Mouse (Mus musculus) embryo, embryonic 11 days (tissue): Measurements from ENCODE around the gene Rnf20.
"Not testable (repeated sequence)": the region's sequence is repeated elsewhere in the genome, so short reads cannot be mapped to it uniquely, and the experiment has no call there.

Experiments used
- DNase-seq: peaks from one replicate; pipeline ENCODE4 v3.0.0-alpha.2; 2015

The Rnf20 gene

DNA sequence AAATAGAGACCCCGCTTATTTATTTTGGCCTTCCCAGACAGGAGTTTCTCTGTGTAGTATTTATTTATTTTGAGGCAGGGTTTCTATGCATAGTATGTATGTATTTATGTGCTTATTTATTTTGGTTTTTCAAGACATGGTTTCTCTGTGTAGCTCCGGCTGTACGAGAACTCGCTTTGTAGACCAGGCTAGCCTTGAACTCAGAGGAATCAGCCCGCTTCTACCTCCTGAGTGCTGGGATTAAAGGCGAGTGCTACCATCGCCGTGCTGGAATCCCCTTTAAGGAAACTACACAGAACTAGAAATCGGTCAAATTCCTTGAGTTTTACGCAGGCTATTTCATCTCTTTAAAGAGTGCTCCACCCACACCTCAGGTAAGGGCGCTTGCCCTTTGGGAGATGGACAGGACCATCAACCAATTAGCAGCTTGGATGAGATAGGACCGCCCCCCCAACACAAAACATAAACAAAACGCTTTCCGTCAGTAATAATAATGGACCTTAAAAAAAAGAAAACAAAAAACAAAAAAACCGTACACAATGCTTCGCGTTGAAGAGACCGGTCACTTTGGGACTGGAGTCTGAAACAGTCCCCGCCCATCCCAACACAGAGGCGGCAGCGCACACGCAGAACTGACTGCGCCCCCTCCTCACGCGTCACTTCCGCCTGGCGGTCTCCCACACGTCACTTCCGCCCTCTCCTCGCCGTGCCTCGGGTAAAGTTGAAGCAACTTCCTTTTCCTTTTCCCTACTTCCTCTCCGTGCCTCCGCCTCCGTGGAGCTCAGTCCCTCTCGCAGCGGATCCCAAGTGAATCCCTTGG, at the start of gene Rnf20:
Gene Rnf20, plus strand, starts transcription at position 688 of the 820 bp plus-strand sequence.
- DNase-seq, result peak; percentile 95

DNA sequence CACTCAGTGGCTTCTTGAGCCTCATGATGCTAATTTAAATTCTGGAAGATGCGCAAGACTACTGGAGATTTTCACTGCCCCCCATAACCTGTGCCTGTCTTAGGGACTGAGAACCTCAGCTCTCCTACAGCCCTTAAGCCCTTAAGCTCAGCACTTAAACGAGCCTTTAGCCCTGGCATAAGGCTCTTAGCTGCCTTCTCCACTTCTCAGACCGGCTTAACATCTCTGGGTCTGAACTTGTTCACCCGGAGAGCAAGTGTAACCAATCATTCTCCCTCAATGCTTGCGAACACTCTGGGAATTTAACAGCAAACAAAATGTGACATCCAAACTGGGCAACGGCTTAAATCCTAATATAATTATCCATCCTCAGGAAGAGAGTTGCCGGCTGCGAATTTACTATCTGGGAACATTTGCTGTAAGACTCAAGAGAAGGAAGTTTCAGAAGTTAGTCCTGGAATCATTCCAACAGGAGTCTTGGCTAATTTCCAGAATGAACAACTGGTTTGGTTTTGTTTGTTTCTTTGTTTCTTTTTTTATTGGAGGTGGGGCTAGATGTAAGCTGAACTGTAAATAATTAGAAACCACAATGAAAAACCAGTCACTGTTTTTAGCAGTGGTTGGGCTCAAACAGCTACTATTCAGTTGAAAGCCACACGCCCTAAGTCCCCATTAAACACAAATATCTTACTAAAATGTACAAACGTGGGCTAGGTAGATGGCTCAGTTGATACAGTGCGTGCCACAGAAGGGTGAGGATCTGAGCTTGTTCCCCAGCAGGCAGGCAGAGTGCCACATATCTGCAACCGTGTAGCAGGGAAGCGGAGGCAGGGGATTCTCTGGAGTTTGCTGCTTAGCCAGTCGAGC, 47.6 kb upstream of the Rnf20 start:
- no peak for DNase-seq

DNA sequence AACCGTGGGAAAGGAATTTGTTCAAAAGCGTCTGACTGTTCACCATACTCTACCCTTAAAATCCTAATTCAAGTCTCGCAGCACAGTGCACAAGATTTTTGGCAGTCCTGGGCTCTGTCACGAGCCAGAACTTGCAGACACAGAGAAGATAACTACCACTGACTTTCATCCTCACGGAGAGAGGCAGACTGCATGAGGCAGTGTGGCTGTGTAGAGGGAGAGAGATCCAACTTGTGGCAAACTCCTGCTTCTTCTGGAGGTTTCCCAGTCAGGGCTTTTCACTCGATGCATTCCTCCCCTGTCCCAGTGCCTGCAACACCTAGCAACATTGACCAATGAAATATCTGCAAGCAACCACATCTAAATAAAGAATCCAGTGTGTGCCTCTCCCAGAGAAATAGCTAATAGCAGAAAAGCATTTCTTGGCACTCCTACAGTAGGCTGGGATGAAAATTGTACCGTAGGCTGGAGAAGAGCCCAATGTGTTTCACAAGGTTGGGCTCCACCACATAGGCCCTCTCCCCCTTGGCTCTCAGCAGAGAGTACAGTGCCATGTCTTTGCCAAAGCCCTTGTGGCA, 46.2 kb upstream of the Rnf20 start:
- DNase-seq, result no peak

DNA sequence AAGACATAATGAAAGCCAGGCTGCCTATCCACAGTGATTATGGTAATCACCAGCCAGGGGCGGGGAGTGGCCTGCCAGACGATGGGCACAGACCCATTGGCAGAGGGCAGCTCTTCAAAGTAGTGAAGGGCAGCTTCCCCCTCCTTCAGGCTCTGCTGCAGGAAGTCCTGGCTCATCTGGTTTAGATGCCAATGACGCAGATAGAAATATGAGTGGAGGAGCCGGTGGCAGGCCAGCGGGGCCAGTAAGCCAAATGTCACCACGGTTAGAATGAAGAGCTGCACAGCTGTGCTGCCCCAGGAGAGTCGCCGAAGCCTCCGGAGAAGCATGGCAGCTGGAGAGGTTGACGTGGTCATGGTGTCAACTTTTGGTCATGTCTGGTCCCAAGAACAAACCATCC, 45.0 kb upstream of the Rnf20 start:
- DNase-seq, result no peak

DNA sequence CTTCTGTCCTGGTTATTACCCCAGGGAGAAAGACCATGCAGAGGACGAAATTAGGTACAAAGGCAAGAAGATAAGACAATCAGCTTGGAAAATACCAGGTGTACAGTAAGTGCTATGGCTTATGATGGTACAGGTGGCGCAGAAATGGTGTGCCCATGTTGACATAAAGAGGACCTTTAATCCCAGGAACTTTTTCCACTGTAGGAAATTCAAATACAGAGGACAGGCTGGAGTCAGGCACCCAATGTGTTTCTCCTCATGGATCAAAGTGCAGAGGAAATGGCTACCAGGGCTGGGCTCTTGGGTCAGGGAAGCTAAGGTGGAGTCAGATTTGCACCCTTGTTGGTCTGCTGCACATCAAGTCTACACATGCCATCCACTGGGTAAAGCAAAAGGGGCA, 41.7 kb upstream of the Rnf20 start:
- no peak for DNase-seq

DNA sequence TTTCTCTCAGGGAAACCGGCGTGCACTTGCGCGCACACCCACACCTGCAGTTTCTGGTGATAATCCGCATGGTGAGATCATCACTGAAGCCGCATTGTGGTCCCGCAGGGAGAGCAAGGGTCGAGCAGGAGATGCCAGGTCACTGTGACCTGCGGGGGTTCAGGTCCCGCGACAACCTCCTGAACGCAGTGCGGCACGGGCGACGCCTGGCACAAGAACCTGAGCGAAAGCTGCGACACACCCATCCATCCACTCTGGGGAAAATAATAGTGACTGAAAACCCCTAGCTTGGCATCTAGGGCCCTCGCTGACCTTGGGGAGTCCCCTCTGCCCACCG, 35.0 kb upstream of the Rnf20 start:
- peak; percentile 45 for DNase-seq

DNA sequence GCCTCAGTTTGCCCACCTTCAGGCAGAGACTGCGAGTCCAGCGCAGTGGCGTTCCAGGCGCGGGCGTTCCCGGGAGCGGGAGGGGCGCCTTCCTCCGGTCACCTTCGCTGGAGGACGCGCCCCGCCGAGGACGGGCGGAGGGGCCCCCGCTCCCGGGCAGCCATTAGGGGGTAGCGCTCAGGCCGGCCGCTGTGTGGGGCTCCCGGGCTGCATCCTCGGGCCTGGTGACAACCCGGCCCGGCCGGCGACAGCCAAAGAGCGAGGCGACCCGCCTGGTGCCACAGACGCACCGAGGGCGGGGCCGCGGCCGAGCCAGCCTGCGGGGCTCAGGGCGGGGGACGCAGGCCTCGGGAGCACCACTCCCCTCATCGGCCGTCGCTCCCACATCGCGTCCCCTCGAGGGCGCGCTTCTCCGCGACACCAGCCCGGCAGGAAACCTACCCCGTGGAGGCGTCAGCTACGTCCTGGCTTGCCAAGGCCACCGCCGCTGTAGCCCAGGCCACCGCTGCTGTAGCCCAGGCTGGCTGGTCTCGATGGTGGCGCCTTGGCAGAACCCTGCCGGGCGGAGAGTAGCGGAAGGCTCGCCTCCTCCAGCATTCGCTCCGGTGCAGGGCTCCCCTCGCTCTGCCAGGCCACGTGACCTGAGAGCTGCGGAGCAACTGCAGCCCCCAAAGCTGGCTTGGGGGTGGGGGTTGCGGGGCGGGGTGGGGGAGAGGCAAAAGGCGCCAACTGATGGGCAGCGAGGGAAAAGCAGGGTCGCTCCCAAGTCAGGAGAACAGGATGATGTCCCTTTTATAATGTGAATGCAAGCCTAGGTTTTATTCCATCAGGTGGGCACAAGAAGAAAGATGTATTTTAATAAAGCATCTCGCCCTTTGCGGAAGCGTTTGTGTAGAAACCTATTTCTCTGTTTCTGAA, 34.4 kb upstream of the Rnf20 start, which contains the start of gene Tmem246:
Gene Tmem246, minus strand, starts transcription at position 694 of the 918 bp plus-strand sequence.
- DNase-seq, result peak; percentile 86

DNA sequence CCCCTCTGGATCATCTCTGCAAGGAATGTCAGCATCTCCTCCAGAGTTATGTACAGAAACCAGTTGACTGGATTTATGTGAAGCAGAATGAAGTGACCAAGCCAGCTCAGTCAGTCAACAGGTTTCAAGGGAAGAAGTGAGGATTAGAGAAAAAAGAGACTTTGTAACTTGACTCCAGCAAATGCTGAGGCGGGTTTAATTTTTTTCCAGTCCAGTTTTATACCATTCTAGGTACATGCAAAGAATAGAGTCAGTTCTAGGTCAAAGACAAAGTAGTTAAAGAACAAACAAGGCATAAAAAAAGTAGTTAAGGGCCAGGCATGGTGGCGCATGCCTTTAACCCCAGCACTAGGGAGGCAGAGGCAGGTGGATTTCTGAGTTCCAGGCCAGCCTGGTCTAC, 28.6 kb upstream of the Rnf20 start:
- no peak for DNase-seq

DNA sequence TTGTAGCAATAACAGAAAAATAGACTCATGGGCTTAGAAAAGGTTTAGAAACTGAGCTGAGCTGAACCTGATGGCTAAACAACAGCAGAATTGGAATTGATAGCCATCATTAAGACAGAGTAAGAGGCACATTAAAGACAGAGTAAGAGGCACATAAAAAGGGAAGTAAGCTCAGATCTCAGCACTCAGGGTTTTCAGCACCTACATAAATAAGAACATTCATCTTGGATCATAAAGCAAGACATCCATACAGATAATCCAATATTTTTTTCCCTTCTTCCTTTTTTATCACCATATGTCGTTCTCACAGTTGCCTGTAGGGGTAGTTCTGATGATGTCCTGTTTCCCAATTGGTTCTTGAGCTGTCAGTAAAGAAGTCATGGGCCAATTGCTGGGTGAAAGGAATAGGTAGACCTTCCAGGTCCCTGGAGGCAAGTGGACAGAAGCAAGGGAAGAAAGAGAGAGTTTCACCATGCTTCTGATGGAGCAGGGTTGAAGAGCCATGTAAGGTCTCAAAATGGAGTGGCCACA, 27.7 kb upstream of the Rnf20 start:
- DNase-seq, result no peak

DNA sequence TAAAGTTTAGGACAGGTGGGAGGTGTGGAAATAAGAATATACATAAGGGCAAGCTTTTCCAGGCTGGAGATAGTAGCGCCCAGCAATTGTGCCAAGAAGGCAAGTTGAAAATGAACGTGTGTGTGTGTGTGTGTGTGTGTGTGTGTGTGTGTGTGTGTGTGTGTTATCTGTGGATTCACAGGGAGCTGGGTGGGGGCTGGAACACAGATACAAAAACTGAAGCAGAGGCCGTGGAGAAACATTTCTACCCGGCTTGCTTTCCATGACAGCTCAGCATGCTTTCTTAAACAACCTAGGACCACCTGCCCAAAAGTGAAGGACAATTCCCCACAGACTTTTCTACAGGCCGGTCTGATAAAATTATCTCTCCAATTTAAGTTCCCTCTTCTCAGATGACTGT, 27.2 kb upstream of the Rnf20 start:
- DNase-seq, result no peak

DNA sequence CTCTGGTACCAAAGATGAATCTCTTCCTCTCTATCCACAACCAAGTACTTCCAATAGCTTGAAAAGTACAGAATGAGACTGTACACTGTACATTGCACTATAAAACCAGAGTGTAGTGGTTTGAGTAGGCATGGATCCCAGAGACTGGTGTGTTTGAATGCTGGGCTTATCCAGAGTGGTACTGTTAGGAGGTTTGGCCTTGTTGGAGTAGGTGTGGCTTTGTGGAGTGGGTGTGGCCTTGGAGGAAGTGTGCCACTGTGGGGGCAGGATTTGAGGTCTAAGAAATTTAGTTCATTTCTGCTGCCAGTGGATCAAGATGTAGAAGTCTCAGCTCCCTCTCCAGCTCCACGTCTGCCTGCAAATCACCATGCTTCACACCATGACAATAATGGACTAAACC, 26.3 kb upstream of the Rnf20 start:
- DNase-seq, result no peak

DNA sequence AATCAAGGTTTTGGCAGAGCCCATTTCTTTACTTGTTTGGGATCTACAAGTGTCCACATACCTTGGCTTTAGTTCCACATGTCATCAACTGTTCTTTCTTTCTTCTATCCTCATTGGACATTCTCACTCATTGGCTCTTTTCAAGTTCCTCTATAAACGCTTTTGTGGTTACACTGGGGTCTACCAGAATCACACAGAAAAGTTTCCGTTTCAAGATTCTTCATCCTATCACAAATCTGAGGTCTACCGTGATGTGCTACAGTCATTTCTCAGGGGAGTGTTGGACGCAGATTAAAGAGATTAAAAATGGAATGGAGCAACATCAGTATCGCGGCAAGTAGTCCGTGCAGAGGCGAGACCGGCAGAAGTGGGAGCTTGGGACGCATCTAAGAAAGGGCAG, 14.9 kb upstream of the Rnf20 start:
- DNase-seq, result no peak

DNA sequence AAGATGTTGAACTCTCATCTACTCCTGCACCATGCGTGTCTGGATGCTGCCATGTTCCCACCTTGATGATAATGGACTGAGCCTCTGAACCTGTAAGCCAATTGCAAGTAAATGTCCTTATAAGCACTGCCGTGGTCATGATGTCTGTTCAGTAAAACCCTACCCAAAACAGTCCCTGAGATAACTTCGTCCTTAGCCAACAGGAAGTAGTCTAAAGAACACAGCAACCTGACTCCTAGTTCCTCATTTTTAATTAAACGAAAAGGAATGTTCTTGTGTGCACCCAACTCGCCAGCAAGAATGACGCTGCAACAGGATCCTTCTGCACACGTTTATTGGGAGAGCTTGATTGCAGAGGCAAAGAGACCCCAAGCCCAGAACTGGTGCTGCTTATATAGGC, 11.9 kb upstream of the Rnf20 start:
- DNase-seq, result not testable (repeated sequence)

DNA sequence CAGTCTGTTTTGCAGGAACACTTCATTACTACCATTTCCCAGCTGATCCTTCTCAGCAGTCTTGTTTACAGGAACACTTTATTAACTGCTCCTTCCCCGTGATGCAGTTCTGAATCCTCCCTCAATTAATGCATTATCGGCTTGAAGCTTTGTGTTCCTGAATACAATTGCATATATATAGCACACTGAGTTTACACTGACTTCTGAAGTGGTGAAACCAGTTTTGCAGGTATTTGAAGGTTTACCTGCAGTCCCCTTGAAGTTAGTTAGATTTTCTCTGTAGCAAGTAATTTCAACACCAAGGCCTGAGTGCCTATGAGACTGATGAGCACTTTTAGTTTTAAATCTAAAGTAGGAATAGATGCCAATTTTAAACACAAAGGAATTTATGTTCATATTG, 9.5 kb upstream of the Rnf20 start:
- DNase-seq, result no peak

DNA sequence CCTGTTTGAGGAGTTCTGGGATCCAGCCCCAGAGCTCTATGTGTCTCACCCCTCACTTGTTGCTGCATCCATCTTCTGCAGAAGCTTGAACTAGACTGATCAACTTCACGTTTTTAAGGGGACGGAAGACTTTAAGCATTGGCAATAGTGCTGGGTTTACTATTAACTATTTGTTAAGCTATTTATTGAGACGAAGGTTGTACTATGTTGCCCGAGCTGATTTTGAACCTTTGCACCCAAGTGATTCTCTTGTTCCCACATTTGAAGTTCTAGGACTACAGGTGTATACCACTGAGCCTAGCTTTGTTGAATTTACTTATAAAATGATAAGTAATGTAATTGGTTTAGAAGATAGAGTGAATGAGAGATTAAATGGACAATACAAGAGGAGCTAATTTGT, 7.9 kb upstream of the Rnf20 start:
- DNase-seq, result no peak

DNA sequence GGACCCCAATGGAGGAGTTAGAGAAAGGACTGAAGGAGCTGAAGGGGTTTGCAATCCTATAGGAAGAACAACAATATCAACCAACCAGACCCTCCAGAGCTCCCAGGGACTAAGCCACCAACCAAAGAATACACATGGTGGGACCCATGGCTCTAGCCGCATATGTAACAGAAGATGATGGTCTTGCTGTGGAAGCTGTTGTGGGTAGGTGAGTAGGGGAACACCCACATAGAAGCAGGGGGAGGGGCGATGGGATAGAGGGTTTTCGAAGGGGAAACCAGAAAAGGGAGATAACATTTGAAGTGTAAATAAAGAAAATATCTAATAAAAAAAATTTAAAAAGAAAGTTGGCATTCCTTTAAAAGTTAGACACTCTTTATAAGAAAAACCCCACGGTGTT, 6.8 kb upstream of the Rnf20 start:
- not testable (repeated sequence) for DNase-seq

DNA sequence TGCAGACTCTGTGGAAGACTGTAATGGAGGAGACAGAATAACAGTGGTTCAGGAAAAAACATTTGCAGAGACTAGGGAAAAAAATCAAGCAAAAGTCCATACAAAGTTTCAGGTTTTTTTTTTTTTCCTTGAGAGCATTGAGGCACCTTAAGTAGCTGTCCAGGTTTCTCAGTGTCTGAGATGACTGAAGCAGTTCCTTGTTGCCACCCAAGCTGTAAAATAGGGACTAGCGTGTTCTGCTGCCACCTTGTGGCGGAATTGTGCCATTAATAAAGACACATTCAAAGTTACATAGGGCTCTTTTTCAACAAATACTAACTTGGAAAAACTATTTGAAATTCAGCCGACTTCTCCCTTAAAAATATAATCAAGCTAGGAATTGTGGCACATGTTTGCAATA, 4.8 kb upstream of the Rnf20 start:
- peak; percentile 82 for DNase-seq

DNA sequence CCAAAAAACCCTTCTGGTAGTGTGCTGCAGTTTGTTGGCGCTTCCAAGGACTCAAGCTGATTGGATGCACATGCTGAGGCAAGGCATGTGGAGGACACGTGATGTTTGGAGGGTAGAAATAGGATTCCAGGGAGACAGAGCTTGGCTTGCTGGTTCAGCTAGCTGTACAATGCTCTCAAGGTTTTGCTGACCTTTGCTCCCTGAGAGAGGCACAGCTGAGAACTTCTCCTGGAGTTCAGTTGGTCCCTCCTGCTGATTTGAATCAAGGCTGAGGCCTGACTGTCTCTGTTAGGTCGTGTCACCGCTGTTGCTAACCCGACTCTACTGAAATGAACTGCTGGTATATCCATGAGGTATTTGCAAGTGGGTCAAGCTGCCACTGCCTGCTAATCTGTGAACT, 2.9 kb upstream of the Rnf20 start:
- no peak for DNase-seq

DNA sequence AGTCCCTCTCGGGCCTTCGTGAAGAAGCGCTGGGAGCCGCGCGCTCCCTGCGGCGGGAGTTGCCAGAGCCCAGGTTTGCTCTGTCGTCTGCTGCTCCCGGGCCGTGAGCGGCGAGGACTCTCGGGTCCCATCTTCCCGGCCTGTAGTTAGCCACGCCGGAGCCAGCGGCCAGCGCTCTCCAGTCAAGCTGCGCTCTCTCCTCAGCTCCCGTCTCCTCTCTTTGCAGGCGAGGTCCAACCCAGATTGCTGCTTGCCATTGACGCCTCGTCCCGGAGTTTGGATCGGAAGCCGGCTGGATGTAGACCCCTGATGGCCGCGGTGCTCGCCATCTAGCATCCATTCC, 304 bp downstream of the Rnf20 start:
- DNase-seq, result no peak

DNA sequence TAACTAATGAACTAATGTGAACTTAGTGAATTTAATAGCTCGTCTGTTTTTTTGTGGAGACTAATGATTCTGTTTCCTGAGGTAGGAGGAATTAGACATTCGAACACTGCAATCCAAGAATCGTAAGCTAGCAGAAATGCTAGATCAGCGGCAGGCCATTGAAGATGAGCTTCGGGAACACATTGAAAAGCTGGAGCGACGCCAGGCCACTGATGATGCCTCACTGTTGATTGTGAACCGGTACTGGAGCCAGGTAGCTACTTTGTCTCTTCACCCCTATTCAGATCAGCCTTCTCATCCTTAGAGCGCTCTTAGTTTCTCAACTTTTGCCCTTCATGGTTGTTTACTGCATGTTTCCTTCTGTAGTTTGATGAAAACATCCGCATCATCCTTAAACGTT, 6.0 kb downstream of the Rnf20 start:
- no peak for DNase-seq

DNA sequence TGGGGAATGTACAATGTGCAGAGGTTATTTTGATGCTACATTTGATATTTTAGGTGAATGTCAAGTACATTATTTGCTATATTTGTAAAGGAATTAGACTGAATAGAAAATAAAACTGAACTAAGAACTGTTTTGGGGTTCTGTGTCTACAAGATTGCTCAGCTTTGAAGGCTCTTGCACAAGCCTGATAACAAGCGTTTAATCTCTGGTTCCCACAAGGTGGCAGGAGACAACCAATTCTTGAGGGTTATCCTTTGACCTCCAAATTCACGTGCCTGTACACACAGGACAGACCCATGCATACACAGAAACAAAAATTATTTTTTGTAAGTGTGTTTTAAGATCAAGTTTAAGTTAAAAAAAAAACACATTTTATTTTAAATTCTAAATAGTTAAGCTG, 8.1 kb downstream of the Rnf20 start:
- DNase-seq, result no peak

DNA sequence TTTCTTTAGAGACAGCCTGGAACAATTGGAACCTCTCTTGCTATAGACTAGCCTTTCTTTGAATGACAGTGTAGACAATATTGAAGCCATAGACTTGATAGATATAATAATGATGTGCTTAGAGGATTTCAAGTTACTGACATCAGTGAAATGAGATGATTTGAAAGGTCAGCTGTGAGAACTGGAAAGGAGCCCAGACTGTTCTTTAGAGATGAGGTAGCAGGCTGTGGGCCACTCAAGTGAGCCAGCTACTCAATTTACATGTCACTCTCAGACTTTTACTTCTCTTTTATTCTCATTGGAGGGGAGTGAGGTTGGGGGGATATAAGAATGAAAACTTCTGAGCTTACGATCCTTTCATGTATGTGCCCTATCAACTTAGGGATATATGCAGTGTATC, 27.6 kb downstream of the Rnf20 start:
- no peak for DNase-seq

DNA sequence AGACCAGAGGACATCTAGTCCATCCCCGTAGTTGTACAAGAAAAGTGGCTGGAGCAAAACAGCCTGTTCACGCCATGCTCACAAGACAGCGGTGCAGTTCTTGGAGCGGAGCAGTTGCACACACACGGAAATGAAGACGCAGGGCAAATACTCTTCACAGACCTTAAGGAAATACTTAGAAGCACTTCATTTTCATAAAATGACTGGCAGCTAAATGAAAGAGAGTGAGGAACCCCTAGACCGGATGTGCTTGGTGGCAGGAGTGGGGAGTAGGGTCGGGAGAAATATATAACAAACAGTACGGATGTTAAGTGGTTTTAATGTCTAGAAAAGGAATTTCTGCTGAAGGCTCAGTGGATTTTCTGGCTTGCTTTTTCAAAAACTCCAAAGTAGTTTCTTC, 29.9 kb downstream of the Rnf20 start:
- DNase-seq, result no peak
